Mouse (Mus musculus) small intestine, adult 2 months (tissue): ENCODE data around the gene Sulf2. TPM values are rescaled to one million over a fixed set of nuclear protein-coding genes. Genes with fewer than 3 reads are reported as not detected.

Experiments used
- H3K27ac ChIP-seq: fragments of 200-500 bp; 2 replicates; pipeline ENCODE4 v1.5.1; 2012; ENCODE audit warnings: low read depth, low read length, control low read depth, inconsistent platforms; ENCODE audit not compliant: insufficient read depth
- H3K27me3 ChIP-seq: fragments of 200-500 bp; 2 replicates; pipeline ENCODE4 v1.6.1; 2012; ENCODE audit warnings: mild to moderate bottlenecking, moderate library complexity, low read length, inconsistent platforms; ENCODE audit not compliant: control insufficient read depth, insufficient read depth
- H3K36me3 ChIP-seq: fragments of 200-500 bp; 2 replicates; pipeline ENCODE4 v1.6.1; 2012; ENCODE audit warnings: mild to moderate bottlenecking, low read length, control low read depth, inconsistent platforms; ENCODE audit not compliant: control insufficient read depth, insufficient read depth
- H3K4me1 ChIP-seq: fragments of 200-500 bp; 2 replicates; pipeline ENCODE4 v1.6.1; 2012; ENCODE audit warnings: low read length, inconsistent platforms, mixed read lengths; ENCODE audit not compliant: control insufficient read depth, insufficient read depth, insufficient read length
- H3K4me3 ChIP-seq: fragments of 200-500 bp; 2 replicates; pipeline ENCODE4 v1.5.1; 2012; ENCODE audit warnings: low read depth, mild to moderate bottlenecking, control low read depth, inconsistent platforms, low read length, moderate library complexity
- CTCF ChIP-seq: fragments of 200-500 bp; IDR thresholded peaks from 2 replicates; pipeline ENCODE4 v1.5.1; 2012; ENCODE audit warnings: low read depth, mild to moderate bottlenecking, control low read depth, inconsistent platforms, low read length, moderate library complexity, mixed read lengths; ENCODE audit not compliant: insufficient replicate concordance, insufficient read length; ENCODE audit errors: extremely low read depth
- POLR2A ChIP-seq: fragments of 200-500 bp; IDR thresholded peaks from 2 replicates; pipeline ENCODE4 v1.6.1; 2012; ENCODE audit warnings: low read depth, mild to moderate bottlenecking, control low read depth, inconsistent platforms, low read length, moderate library complexity
- WGBS: fragments of 180-500 bp; shearing (Covaris S2); methylation state at CpG from one replicate; pipeline ENCODE4 v1.1.7; 2018; 5-methylcytosine and 5-hydroxymethylcytosine counted together
- polyA plus RNA-seq: library from polyadenylated mRNA; depleted of rRNA; stranded (reverse); fragments of >200 nt; gene quantifications from 2 replicates; pipeline ENCODE4 v1.2.3, GENCODE M21; 2012

Sulf2 gene
- polyA plus RNA-seq, 1 experiment, result 75.6 TPM

GRCm38 (mm10) chr2:166059684-166060423 lies 95.6 kb downstream of the Sulf2 start:
- H3K27me3 ChIP-seq, result no peaks in the 10 kb centered on the region
- H3K36me3 ChIP-seq, result peaks cover 69% of the 10 kb centered on the region
- 81% methylated on average over 7 of the region's 7 CpGs for WGBS
- no peaks in the 10 kb centered on the region for H3K4me1 ChIP-seq
- TF ChIP-seq POLR2A, result no peak
- TF ChIP-seq CTCF, result peak; percentile 59; the same call in 1 of the 2 replicates
- H3K4me3 ChIP-seq, result no peak overlapping the region
- no peak overlapping the region for H3K27ac ChIP-seq

DNA sequence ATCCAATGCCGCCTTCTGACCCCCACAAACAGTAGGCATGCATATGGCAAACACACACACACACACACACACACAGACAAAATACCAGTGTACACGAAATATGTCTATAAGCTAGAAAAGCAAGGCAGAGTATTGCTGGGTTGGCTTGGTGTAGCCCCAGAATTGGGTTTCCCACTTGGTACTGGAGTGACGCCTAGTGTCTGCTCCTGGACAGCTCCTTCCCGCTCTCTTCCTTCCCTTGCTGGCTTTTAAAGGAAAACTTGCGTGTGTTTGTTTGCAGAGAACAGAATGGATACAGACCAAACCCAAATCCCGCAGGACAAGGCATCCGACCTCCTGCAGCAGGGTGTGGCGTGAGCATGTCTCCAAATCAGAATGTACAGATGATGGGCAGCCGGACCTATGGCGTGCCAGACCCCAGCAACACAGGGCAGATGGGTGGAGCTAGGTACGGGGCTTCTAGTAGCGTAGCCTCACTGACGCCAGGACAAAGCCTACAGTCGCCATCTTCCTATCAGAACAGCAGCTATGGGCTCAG lies 101.4 kb downstream of the Sulf2 start:
- WGBS, result 95% methylated on average over 14 of the region's 14 CpGs
- no peak overlapping the region for H3K27ac ChIP-seq
- no peaks in the 10 kb centered on the region for H3K4me1 ChIP-seq
- no peaks in the 10 kb centered on the region for H3K27me3 ChIP-seq
- H3K4me3 ChIP-seq, result no peak overlapping the region
- peaks cover 76% of the 10 kb centered on the region for H3K36me3 ChIP-seq
- TF ChIP-seq POLR2A (no peak), CTCF (no peak)

GRCm38 (mm10) chr2:166051966-166052365 lies 103.5 kb downstream of the Sulf2 start:
- Histone ChIP-seq H3K4me1 (no peaks in the 10 kb centered on the region), H3K27ac (no peak overlapping the region), H3K4me3 (no peak overlapping the region), H3K27me3 (no peaks in the 10 kb centered on the region), H3K36me3 (peaks cover 86% of the 10 kb centered on the region)
- 93% methylated on average over 7 of the region's 7 CpGs for WGBS
- no peak for TF ChIP-seq CTCF
- no peak for TF ChIP-seq POLR2A

- H3K4me1 ChIP-seq, result no peaks in the 10 kb centered on the region
- H3K4me3 ChIP-seq, result no peak overlapping the region
- TF ChIP-seq POLR2A (no peak), CTCF (no peak)
- H3K27ac ChIP-seq, result no peak overlapping the region
- no peaks in the 10 kb centered on the region for H3K27me3 ChIP-seq
- peaks cover 83% of the 10 kb centered on the region for H3K36me3 ChIP-seq
- WGBS, result 92% methylated on average over 17 of the region's 17 CpGs
Observed at GRCm38 (mm10) chr2:166051421-166051820, 104.0 kb downstream of the Sulf2 start.

DNA sequence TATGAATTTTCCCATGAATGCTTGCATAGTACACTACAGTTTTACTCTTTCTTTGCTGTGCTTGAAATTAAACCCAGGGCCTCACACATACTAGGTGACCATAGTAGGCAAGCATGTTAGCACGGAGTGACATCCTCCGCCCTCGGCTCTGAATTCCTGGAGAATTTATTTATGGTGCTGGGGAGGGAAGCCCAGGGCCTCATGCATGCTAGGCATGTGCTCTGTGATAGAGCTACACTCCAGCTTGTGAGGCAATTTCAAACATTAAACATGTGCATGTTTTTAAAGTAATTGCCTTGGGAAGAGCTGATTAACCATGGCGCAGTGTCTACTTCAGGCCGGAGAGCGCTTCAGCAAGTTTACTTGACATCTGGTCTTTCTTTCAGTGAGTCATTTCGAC lies 106.6 kb downstream of the Sulf2 start:
- H3K4me1 ChIP-seq, result peaks cover 4% of the 10 kb centered on the region; the same call in 1 of the 2 replicates
- H3K36me3 ChIP-seq, result peaks cover 61% of the 10 kb centered on the region
- WGBS, result 85% methylated on average over 7 of the region's 7 CpGs
- H3K4me3 ChIP-seq, result no peak overlapping the region
- no peak for TF ChIP-seq POLR2A
- TF ChIP-seq CTCF, result no peak
- no peaks in the 10 kb centered on the region for H3K27me3 ChIP-seq
- no peak overlapping the region for H3K27ac ChIP-seq

GRCm38 (mm10) chr2:166047931-166048330 lies 107.5 kb downstream of the Sulf2 start:
- H3K27ac ChIP-seq, result no peak overlapping the region
- TF ChIP-seq POLR2A, result no peak
- TF ChIP-seq CTCF, result no peak

More at GRCm38 (mm10) chr2:166047931-166048330, 107.5 kb downstream of the Sulf2 start:
- no peaks in the 10 kb centered on the region for H3K27me3 ChIP-seq
- peaks cover 53% of the 10 kb centered on the region for H3K36me3 ChIP-seq
- WGBS, result 91% methylated on average over 4 of the region's 4 CpGs
- no peak overlapping the region for H3K4me3 ChIP-seq
- H3K4me1 ChIP-seq, result peaks cover 4% of the 10 kb centered on the region; the same call in 1 of the 2 replicates
